Mouse (Mus musculus) thymus, adult 2 months (tissue): ENCODE data around the gene Il12b.

Experiments
- CTCF ChIP-seq: fragments of 200-500 bp; IDR thresholded peaks from 2 replicates; pipeline ENCODE4 v1.5.1; 2012; ENCODE audit warnings: mild to moderate bottlenecking, control low read depth, low read length, moderate library complexity, borderline replicate concordance; ENCODE audit not compliant: control insufficient read depth, poor library complexity, insufficient read depth; ENCODE audit errors: extremely low read depth
- POLR2A ChIP-seq: fragments of 200-500 bp; IDR thresholded peaks from 2 replicates; pipeline ENCODE4 v1.6.1; 2012; ENCODE audit warnings: mild to moderate bottlenecking, low read length, control low read depth, moderate library complexity; ENCODE audit not compliant: control insufficient read depth, poor library complexity, insufficient read depth; ENCODE audit errors: extremely low read depth

GRCm38 (mm10) chr11:44367711-44368110 lies 32.2 kb upstream of the Il12b start:
- TF ChIP-seq CTCF (no peak), POLR2A (no peak)
